Mouse (Mus musculus): ENCODE results near the gene Nucks1. TPM values are rescaled to one million over a fixed set of nuclear protein-coding genes. Genes with fewer than 3 reads are reported as not detected.

Nucks1 gene
- 34.6 and 38.4 TPM in 2 replicates for polyA plus RNA-seq (2014; fragmentation: Nextera tagmentation; extraction: Ambion mirVana)

DNA sequence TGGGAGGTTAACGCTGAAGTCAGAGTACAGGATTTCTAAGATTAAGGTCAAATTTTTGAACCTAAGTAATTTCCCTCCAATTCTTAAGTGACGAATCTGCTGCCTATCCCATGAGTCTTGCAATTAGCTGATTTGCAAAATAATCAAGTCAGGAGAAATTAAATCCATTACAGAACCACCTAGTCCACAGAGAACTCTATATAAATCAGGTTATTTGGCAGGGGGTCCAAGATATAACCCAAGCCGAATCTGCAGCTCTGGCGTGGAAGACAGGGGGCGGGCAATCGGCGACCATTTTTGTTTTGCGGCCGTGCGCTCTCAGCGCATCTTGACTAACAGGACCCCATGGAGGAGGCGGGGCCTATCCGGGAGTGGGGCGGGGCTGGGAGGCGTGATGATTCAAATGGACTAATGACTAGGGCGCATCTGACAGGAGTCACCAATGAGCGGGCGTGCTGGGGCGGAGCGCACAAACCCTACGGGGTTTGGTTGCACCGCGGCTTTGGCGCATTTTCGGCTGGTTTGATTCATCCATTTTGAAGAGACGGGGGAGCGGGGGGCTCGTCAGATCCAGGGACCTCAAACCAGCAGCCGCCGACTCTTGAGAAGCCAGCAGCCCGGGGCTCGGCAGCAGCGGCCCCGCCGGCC, at the start of gene Nucks1:
Nucks1 (plus strand) TSS at position 534 of the 648 bp plus-strand sequence.
- H3K4me3 ChIP-seq (replicated peaks; ENCODE audit: low read length): peak within 1 kb of the TSS; percentile 96
- peak within 1 kb of the TSS; percentile 96 for H3K9ac ChIP-seq
- H3K4me1 ChIP-seq (replicated peaks; ENCODE audit: control insufficient read depth, insufficient read depth, low read length): peaks cover 12% of the 10 kb centered on the region
- peak within 1 kb of the TSS; percentile 98 for H3K27ac ChIP-seq
- under 1% methylated on average over 35 of the region's 35 CpGs for WGBS
- DNase-seq (ENCODE audit: low spot score) (peak; percentile 96), ATAC-seq (ENCODE audit: low FRiP score) (peak; percentile 99)
- H3K9me3 ChIP-seq (ENCODE audit: control insufficient read depth, low read length): no peaks in the 10 kb centered on the region
- no peaks in the 10 kb centered on the region for H3K36me3 ChIP-seq (replicated peaks; ENCODE audit: control insufficient read depth, insufficient read depth)
- peak within 1 kb of the TSS; percentile 67 for H3K4me2 ChIP-seq (replicated peaks)
- peaks cover 5% of the 10 kb centered on the region for H3K27me3 ChIP-seq (ENCODE audit: control insufficient read depth, insufficient read depth, low read length)

GRCm38 (mm10) chr1:131861811-131862210, 48.5 kb upstream of the Nucks1 start:
- Histone ChIP-seq H3K9me3 (ENCODE audit: control insufficient read depth, low read length) (no peaks in the 10 kb centered on the region), H3K4me1 (replicated peaks; ENCODE audit: control insufficient read depth, insufficient read depth, low read length) (no peaks in the 10 kb centered on the region), H3K27ac (no peak overlapping the region), H3K27me3 (ENCODE audit: control insufficient read depth, insufficient read depth, low read length) (no peaks in the 10 kb centered on the region), H3K36me3 (replicated peaks; ENCODE audit: control insufficient read depth, insufficient read depth) (no peaks in the 10 kb centered on the region), H3K9ac (no peak overlapping the region), H3K4me2 (replicated peaks) (no peak overlapping the region), H3K4me3 (replicated peaks; ENCODE audit: low read length) (no peak overlapping the region)
- DNase-seq (ENCODE audit: low spot score): no peak
- WGBS: 81% methylated on average over 4 of the region's 4 CpGs
- ATAC-seq (ENCODE audit: low FRiP score): no peak

GRCm38 (mm10) chr1:131865596-131865995, 44.7 kb upstream of the Nucks1 start:
- ATAC-seq (ENCODE audit: low FRiP score): no peak
- no peak for DNase-seq (ENCODE audit: low spot score)
- WGBS: 82% methylated on average over 5 of the region's 5 CpGs

GRCm38 (mm10) chr1:131866304-131866999, 43.9 kb upstream of the Nucks1 start:
- no peaks in the 10 kb centered on the region for H3K27me3 ChIP-seq (ENCODE audit: control insufficient read depth, insufficient read depth, low read length)
- H3K27ac ChIP-seq: no peak overlapping the region
- DNase-seq (ENCODE audit: low spot score): no peak
- WGBS: 84% methylated on average over 6 of the region's 6 CpGs
- H3K4me2 ChIP-seq (replicated peaks): no peak overlapping the region
- peak; percentile 12; the same call in 1 of the 2 replicates for ATAC-seq (ENCODE audit: low FRiP score)
- no peak overlapping the region for H3K9ac ChIP-seq
- no peaks in the 10 kb centered on the region for H3K4me1 ChIP-seq (replicated peaks; ENCODE audit: control insufficient read depth, insufficient read depth, low read length)
- no peaks in the 10 kb centered on the region for H3K9me3 ChIP-seq (ENCODE audit: control insufficient read depth, low read length)
- H3K36me3 ChIP-seq (replicated peaks; ENCODE audit: control insufficient read depth, insufficient read depth): no peaks in the 10 kb centered on the region
- no peak overlapping the region for H3K4me3 ChIP-seq (replicated peaks; ENCODE audit: low read length)

More at GRCm38 (mm10) chr1:131865596-131865995, 44.7 kb upstream of the Nucks1 start:
- no peaks in the 10 kb centered on the region for H3K36me3 ChIP-seq (replicated peaks; ENCODE audit: control insufficient read depth, insufficient read depth)
- no peak overlapping the region for H3K4me2 ChIP-seq (replicated peaks)
- no peak overlapping the region for H3K27ac ChIP-seq
- H3K9ac ChIP-seq: no peak overlapping the region
- no peaks in the 10 kb centered on the region for H3K4me1 ChIP-seq (replicated peaks; ENCODE audit: control insufficient read depth, insufficient read depth, low read length)
- no peaks in the 10 kb centered on the region for H3K9me3 ChIP-seq (ENCODE audit: control insufficient read depth, low read length)
- H3K27me3 ChIP-seq (ENCODE audit: control insufficient read depth, insufficient read depth, low read length): no peaks in the 10 kb centered on the region
- no peak overlapping the region for H3K4me3 ChIP-seq (replicated peaks; ENCODE audit: low read length)

- ATAC-seq (ENCODE audit: low FRiP score) (peak; percentile 97), DNase-seq (ENCODE audit: low spot score) (peak; percentile 91)
- Histone ChIP-seq H3K27ac (no peak within 1 kb of the TSS), H3K36me3 (replicated peaks; ENCODE audit: control insufficient read depth, insufficient read depth) (no peaks in the 10 kb centered on the region), H3K9ac (peak within 1 kb of the TSS; percentile 49), H3K4me3 (replicated peaks; ENCODE audit: low read length) (peak within 1 kb of the TSS; percentile 52), H3K27me3 (ENCODE audit: control insufficient read depth, insufficient read depth, low read length) (no peaks in the 10 kb centered on the region), H3K9me3 (ENCODE audit: control insufficient read depth, low read length) (no peaks in the 10 kb centered on the region), H3K4me2 (replicated peaks) (peak within 1 kb of the TSS; percentile 74), H3K4me1 (replicated peaks; ENCODE audit: control insufficient read depth, insufficient read depth, low read length) (no peaks in the 10 kb centered on the region)
- WGBS: 2% methylated on average over 46 of the region's 46 CpGs
These were observed 43.0 kb upstream of the Nucks1 start, which contains the start of gene Rab29 for GRCm38 (mm10) chr1:131867093-131867945. Gene Rab29 (plus strand): TSS chr1:131867224.

DNA sequence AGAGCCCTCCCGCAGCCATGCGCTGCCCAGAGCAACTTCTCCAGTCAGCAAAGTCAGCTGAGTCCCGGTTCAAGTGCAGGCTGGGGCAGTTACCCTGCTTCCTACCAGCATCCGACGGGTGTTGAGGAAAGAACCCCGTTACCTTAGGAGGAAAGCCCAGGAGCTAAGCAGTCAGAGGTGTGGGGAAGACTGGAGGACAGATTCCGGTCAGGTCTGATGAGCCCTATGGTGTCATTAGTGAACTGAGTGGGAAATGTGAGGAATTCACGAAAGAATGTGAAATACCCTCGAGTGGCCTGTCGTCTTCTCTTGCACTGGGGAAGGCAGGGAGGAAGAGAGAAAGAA, 42.4 kb upstream of the Nucks1 start:
- Histone ChIP-seq H3K9ac (peak overlapping the region; percentile 49; the same call in 1 of the 2 replicates), H3K27ac (no peak overlapping the region), H3K4me3 (replicated peaks; ENCODE audit: low read length) (peak overlapping the region; percentile 52), H3K36me3 (replicated peaks; ENCODE audit: control insufficient read depth, insufficient read depth) (no peaks in the 10 kb centered on the region), H3K4me2 (replicated peaks) (peak overlapping the region; percentile 74), H3K27me3 (ENCODE audit: control insufficient read depth, insufficient read depth, low read length) (no peaks in the 10 kb centered on the region), H3K4me1 (replicated peaks; ENCODE audit: control insufficient read depth, insufficient read depth, low read length) (no peaks in the 10 kb centered on the region), H3K9me3 (ENCODE audit: control insufficient read depth, low read length) (no peaks in the 10 kb centered on the region)
- DNase-seq (ENCODE audit: low spot score): no peak
- ATAC-seq (ENCODE audit: low FRiP score): 0 out of 2 replicates have a peak, but pooled peaks have one; percentile 3
- WGBS: 35% methylated on average over 10 of the region's 10 CpGs

- no peak overlapping the region for H3K4me2 ChIP-seq (replicated peaks)
- no peak overlapping the region for H3K4me3 ChIP-seq (replicated peaks; ENCODE audit: low read length)
- no peak overlapping the region for H3K9ac ChIP-seq
- no peak for DNase-seq (ENCODE audit: low spot score)
- 90% methylated on average over 2 of the region's 2 CpGs for WGBS
- H3K27me3 ChIP-seq (ENCODE audit: control insufficient read depth, insufficient read depth, low read length): no peaks in the 10 kb centered on the region
- H3K9me3 ChIP-seq (ENCODE audit: control insufficient read depth, low read length): no peaks in the 10 kb centered on the region
- H3K4me1 ChIP-seq (replicated peaks; ENCODE audit: control insufficient read depth, insufficient read depth, low read length): no peaks in the 10 kb centered on the region
- H3K27ac ChIP-seq: no peak overlapping the region
- ATAC-seq (ENCODE audit: low FRiP score): no peak
- no peaks in the 10 kb centered on the region for H3K36me3 ChIP-seq (replicated peaks; ENCODE audit: control insufficient read depth, insufficient read depth)
These were observed 40.8 kb upstream of the Nucks1 start for GRCm38 (mm10) chr1:131869561-131869960.

DNA sequence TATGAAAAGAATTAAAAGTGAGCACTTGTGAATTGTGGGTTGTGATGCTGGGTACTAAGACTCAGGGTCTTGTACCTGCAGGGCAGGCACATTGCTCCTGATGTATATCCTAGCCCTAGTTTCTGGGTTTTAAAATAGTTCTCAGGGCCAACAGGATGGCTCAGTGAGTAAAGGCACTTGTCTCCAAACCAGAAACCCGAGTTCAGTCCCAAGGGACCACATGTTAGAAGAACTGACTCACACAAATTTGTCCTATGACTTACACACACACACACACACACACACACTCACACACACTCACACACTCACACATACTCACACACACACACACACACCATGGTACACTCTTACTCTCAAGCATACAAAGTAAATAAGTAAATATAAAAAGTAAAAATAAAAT, 37.5 kb upstream of the Nucks1 start:
- no peak for ATAC-seq (ENCODE audit: low FRiP score)

DNA sequence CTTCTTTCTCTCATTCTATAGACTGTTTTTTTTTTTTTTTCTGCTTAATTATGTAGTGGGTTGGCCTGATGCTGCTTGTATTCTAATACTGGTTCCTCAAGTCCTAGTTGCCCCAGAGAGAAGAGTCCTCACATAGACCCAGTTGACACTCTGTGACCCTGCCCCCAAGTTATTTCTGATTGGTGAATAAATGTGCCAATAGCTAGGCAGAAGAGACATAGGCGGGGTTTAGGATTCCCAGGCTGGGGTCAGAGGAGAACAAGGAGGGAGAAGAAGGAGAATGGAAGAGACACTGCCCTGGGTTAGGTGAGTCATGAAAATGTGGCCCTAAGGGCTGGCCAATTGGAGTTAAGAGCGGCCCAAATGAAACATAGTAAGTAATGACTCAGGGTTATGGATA, 30.5 kb upstream of the Nucks1 start:
- no peaks in the 10 kb centered on the region for H3K27me3 ChIP-seq (ENCODE audit: control insufficient read depth, insufficient read depth, low read length)
- no peak overlapping the region for H3K4me3 ChIP-seq (replicated peaks; ENCODE audit: low read length)
- H3K9ac ChIP-seq: no peak overlapping the region
- no peak overlapping the region for H3K4me2 ChIP-seq (replicated peaks)
- no peaks in the 10 kb centered on the region for H3K4me1 ChIP-seq (replicated peaks; ENCODE audit: control insufficient read depth, insufficient read depth, low read length)
- H3K27ac ChIP-seq: no peak overlapping the region
- H3K9me3 ChIP-seq (ENCODE audit: control insufficient read depth, low read length): no peaks in the 10 kb centered on the region
- no peak for DNase-seq (ENCODE audit: low spot score)
- no peak for ATAC-seq (ENCODE audit: low FRiP score)
- WGBS: 76% methylated on average over 2 of the region's 2 CpGs
- H3K36me3 ChIP-seq (replicated peaks; ENCODE audit: control insufficient read depth, insufficient read depth): no peaks in the 10 kb centered on the region

More for the DNA sequence above, 37.5 kb upstream of the Nucks1 start:
- H3K36me3 ChIP-seq (replicated peaks; ENCODE audit: control insufficient read depth, insufficient read depth): no peaks in the 10 kb centered on the region
- 72% methylated on average over 1 of the region's 1 CpGs for WGBS
- H3K27ac ChIP-seq: no peak overlapping the region
- H3K9ac ChIP-seq: no peak overlapping the region
- H3K9me3 ChIP-seq (ENCODE audit: control insufficient read depth, low read length): no peaks in the 10 kb centered on the region
- no peaks in the 10 kb centered on the region for H3K4me1 ChIP-seq (replicated peaks; ENCODE audit: control insufficient read depth, insufficient read depth, low read length)
- no peaks in the 10 kb centered on the region for H3K27me3 ChIP-seq (ENCODE audit: control insufficient read depth, insufficient read depth, low read length)
- no peak for DNase-seq (ENCODE audit: low spot score)
- no peak overlapping the region for H3K4me3 ChIP-seq (replicated peaks; ENCODE audit: low read length)
- H3K4me2 ChIP-seq (replicated peaks): no peak overlapping the region

Data from hindbrain, embryonic 14.5 days (tissue).